Mouse (Mus musculus) midbrain, embryonic 12.5 days (tissue): ENCODE results near the gene Olfr1161. TPM values are rescaled to one million over a fixed set of nuclear protein-coding genes. Genes with fewer than 3 reads are reported as not detected.
"Not testable (repeated sequence)": the region's sequence is repeated elsewhere in the genome, so short reads cannot be mapped to it uniquely, and the experiment has no call there.

Experiments used
- ATAC-seq: fragments of 200-750 bp; cut with Nextera tagmentation; 2 replicates; pipeline ENCODE4 v1.8.0; 2017; ENCODE audit warnings: low read depth, moderate TSS enrichment, moderate library complexity; ENCODE audit not compliant: low FRiP score
- H3K27ac ChIP-seq: fragments of 300-500 bp; sonication (generic); replicated peaks from 2 replicates; pipeline ENCODE4 v1.5.1; 2016; ENCODE audit warnings: mild to moderate bottlenecking
- H3K27me3 ChIP-seq: fragments of 300-500 bp; sonication (generic); 2 replicates; pipeline ENCODE4 v1.6.1; 2016; ENCODE audit warnings: mild to moderate bottlenecking
- H3K36me3 ChIP-seq: fragments of 300-500 bp; sonication (generic); 2 replicates; pipeline ENCODE4 v1.6.1; 2016
- H3K4me1 ChIP-seq: fragments of 300-500 bp; sonication (generic); 2 replicates; pipeline ENCODE4 v1.6.1; 2016
- H3K4me2 ChIP-seq: fragments of 300-500 bp; sonication (generic); replicated peaks from 2 replicates; pipeline ENCODE4 v1.6.1; 2016; ENCODE audit warnings: mild to moderate bottlenecking, moderate library complexity
- H3K4me3 ChIP-seq: fragments of 300-500 bp; sonication (generic); 2 replicates; pipeline ENCODE4 v1.5.1; 2016; ENCODE audit warnings: mild to moderate bottlenecking
- H3K9ac ChIP-seq: fragments of 300-500 bp; sonication (generic); replicated peaks from 2 replicates; pipeline ENCODE4 v1.6.1; 2016; ENCODE audit warnings: mild to moderate bottlenecking, moderate library complexity
- H3K9me3 ChIP-seq: fragments of 300-500 bp; sonication (generic); 2 replicates; pipeline ENCODE4 v1.6.1; 2016; ENCODE audit warnings: mild to moderate bottlenecking
- WGBS: fragments of 180-500 bp; shearing (Covaris S2); methylation state at CpG from one replicate; pipeline ENCODE4 v1.1.7; 2016; 5-methylcytosine and 5-hydroxymethylcytosine counted together
- polyA plus RNA-seq: library from polyadenylated mRNA; unstranded; fragments of >200 nt; fragmentation: Nextera tagmentation; extraction: Ambion mirVana; gene quantifications from 2 replicates; pipeline ENCODE4 v1.2.1, GENCODE M21; 2016

The Olfr1161 gene
- polyA plus RNA-seq: not detected in 2 replicates

- H3K9me3 ChIP-seq, H3K4me2 ChIP-seq, H3K4me1 ChIP-seq, H3K4me3 ChIP-seq, ATAC-seq, H3K27ac ChIP-seq, H3K9ac ChIP-seq, H3K27me3 ChIP-seq, H3K36me3 ChIP-seq: not testable (repeated sequence)
- WGBS: 87% methylated on average over 1 of the region's 1 CpGs
Measured at GRCm38 (mm10) chr2:88022474-88022873, at the start of gene Olfr1161. Gene Olfr1161, plus strand, starts transcription at chr2:88022774.

- 69% methylated on average over 3 of the region's 3 CpGs for WGBS
- H3K4me1 ChIP-seq: no peaks in the 10 kb centered on the region
Measured at GRCm38 (mm10) chr2:87974563-87974962, 48.0 kb upstream of the Olfr1161 start, which contains the start of gene Olfr74. Gene Olfr74, minus strand, starts transcription at chr2:87974663.

GRCm38 (mm10) chr2:87989813-87990212, 32.8 kb upstream of the Olfr1161 start, which contains the start of gene Olfr1158:
Gene Olfr1158, plus strand, starts transcription at chr2:87990113.
- Histone ChIP-seq H3K9ac (no peak within 1 kb of the TSS), H3K27ac (no peak within 1 kb of the TSS)
- ATAC-seq: no peak

More at GRCm38 (mm10) chr2:87974563-87974962, 48.0 kb upstream of the Olfr1161 start, which contains the start of gene Olfr74:
- Histone ChIP-seq H3K36me3 (no peaks in the 10 kb centered on the region), H3K9me3 (no peaks in the 10 kb centered on the region), H3K9ac (no peak within 1 kb of the TSS), H3K4me3 (no peak within 1 kb of the TSS), H3K27me3 (no peaks in the 10 kb centered on the region), H3K4me2 (no peak within 1 kb of the TSS), H3K27ac (no peak within 1 kb of the TSS)
- no peak for ATAC-seq

GRCm38 (mm10) chr2:88007515-88008318, 14.9 kb upstream of the Olfr1161 start, which contains the start of gene Olfr1160:
Gene Olfr1160, minus strand, starts transcription at chr2:88008268.
- Histone ChIP-seq H3K4me2 (no peak within 1 kb of the TSS), H3K9me3 (no peaks in the 10 kb centered on the region), H3K27ac (no peak within 1 kb of the TSS), H3K36me3 (no peaks in the 10 kb centered on the region), H3K27me3 (no peaks in the 10 kb centered on the region), H3K4me3 (no peak within 1 kb of the TSS), H3K4me1 (no peaks in the 10 kb centered on the region), H3K9ac (no peak within 1 kb of the TSS)
- ATAC-seq: no peak

More at GRCm38 (mm10) chr2:87989813-87990212, 32.8 kb upstream of the Olfr1161 start, which contains the start of gene Olfr1158:
- no peaks in the 10 kb centered on the region for H3K4me1 ChIP-seq
- H3K36me3 ChIP-seq: no peaks in the 10 kb centered on the region
- no peak within 1 kb of the TSS for H3K4me3 ChIP-seq
- no peak within 1 kb of the TSS for H3K4me2 ChIP-seq
- no peaks in the 10 kb centered on the region for H3K9me3 ChIP-seq
- H3K27me3 ChIP-seq: no peaks in the 10 kb centered on the region

- H3K27me3 ChIP-seq: no peaks in the 10 kb centered on the region
- no peak within 1 kb of the TSS for H3K4me3 ChIP-seq
- no peaks in the 10 kb centered on the region for H3K4me1 ChIP-seq
- no peak within 1 kb of the TSS for H3K9ac ChIP-seq
- no peaks in the 10 kb centered on the region for H3K9me3 ChIP-seq
- no peak for ATAC-seq
- no peak within 1 kb of the TSS for H3K4me2 ChIP-seq
- no peak within 1 kb of the TSS for H3K27ac ChIP-seq
- no peaks in the 10 kb centered on the region for H3K36me3 ChIP-seq
Measured at GRCm38 (mm10) chr2:88037599-88037998, 15.0 kb downstream of the Olfr1161 start, which contains the start of gene Olfr73. Gene Olfr73, minus strand, starts transcription at chr2:88037699.

- H3K9me3 ChIP-seq: no peaks in the 10 kb centered on the region
- H3K27ac ChIP-seq: no peak within 1 kb of the TSS
- no peaks in the 10 kb centered on the region for H3K4me1 ChIP-seq
- H3K4me2 ChIP-seq: no peak within 1 kb of the TSS
- H3K36me3 ChIP-seq: no peaks in the 10 kb centered on the region
- H3K27me3 ChIP-seq: no peaks in the 10 kb centered on the region
- H3K9ac ChIP-seq: no peak within 1 kb of the TSS
- WGBS: 87% methylated on average over 1 of the region's 1 CpGs
- no peak within 1 kb of the TSS for H3K4me3 ChIP-seq
- no peak for ATAC-seq
Measured at GRCm38 (mm10) chr2:88051029-88051428, 28.5 kb downstream of the Olfr1161 start, which contains the start of gene Olfr1162. Gene Olfr1162, minus strand, starts transcription at chr2:88051129.

GRCm38 (mm10) chr2:88063587-88063986, 41.0 kb downstream of the Olfr1161 start:
- Histone ChIP-seq H3K4me3 (no peak overlapping the region), H3K4me1 (no peaks in the 10 kb centered on the region), H3K27me3 (no peaks in the 10 kb centered on the region), H3K4me2 (no peak overlapping the region), H3K9ac (no peak overlapping the region), H3K9me3 (0 out of 2 replicates have a peak, but pooled peaks cover 4% of the 10 kb centered on the region), H3K27ac (no peak overlapping the region), H3K36me3 (no peaks in the 10 kb centered on the region)
- no peak for ATAC-seq
- 95% methylated on average over 2 of the region's 2 CpGs for WGBS

GRCm38 (mm10) chr2:88071730-88072129, 49.2 kb downstream of the Olfr1161 start, which contains the start of gene Olfr1163:
Gene Olfr1163, minus strand, starts transcription at chr2:88071830.
- H3K4me3 ChIP-seq: no peak within 1 kb of the TSS
- no peak within 1 kb of the TSS for H3K27ac ChIP-seq
- ATAC-seq: no peak

More at GRCm38 (mm10) chr2:88071730-88072129, 49.2 kb downstream of the Olfr1161 start, which contains the start of gene Olfr1163:
- Histone ChIP-seq H3K4me2 (no peak within 1 kb of the TSS), H3K9ac (no peak within 1 kb of the TSS), H3K27me3 (no peaks in the 10 kb centered on the region), H3K36me3 (no peaks in the 10 kb centered on the region), H3K4me1 (no peaks in the 10 kb centered on the region), H3K9me3 (no peaks in the 10 kb centered on the region)

Other genes with a start within 250 kb of the Olfr1161 start
- not detected in 2 replicates for gene Olfr152, start 243.3 kb upstream of the Olfr1161 start, polyA plus RNA-seq
- gene Olfr1143, start 222.2 kb upstream of the Olfr1161 start, polyA plus RNA-seq: not detected in 2 replicates
- gene Olfr1145, start 213.0 kb upstream of the Olfr1161 start, polyA plus RNA-seq: not detected in 2 replicates
- gene Olfr1148, start 192.2 kb upstream of the Olfr1161 start, polyA plus RNA-seq: not detected in 2 replicates
- gene Olfr1150-ps1, start 178.8 kb upstream of the Olfr1161 start, polyA plus RNA-seq: not detected in 2 replicates
- gene Olfr1151, start 166.9 kb upstream of the Olfr1161 start, polyA plus RNA-seq: not detected in 2 replicates
- gene Olfr1152, start 156.3 kb upstream of the Olfr1161 start, polyA plus RNA-seq: not detected in 2 replicates
- not detected in 2 replicates for gene Olfr1153, start 127.8 kb upstream of the Olfr1161 start, polyA plus RNA-seq
- not detected in 2 replicates for gene Olfr1154, start 117.6 kb upstream of the Olfr1161 start, polyA plus RNA-seq
- gene Olfr1155, start 77.6 kb upstream of the Olfr1161 start, polyA plus RNA-seq: not detected in 2 replicates
- gene Olfr1156, start 69.7 kb upstream of the Olfr1161 start, polyA plus RNA-seq: not detected in 2 replicates
- not detected in 2 replicates for gene Olfr1157, start 54.5 kb upstream of the Olfr1161 start, polyA plus RNA-seq
- not detected in 2 replicates for gene Olfr74, start 48.1 kb upstream of the Olfr1161 start, polyA plus RNA-seq
- not detected in 2 replicates for gene Olfr1158, start 32.7 kb upstream of the Olfr1161 start, polyA plus RNA-seq
- not detected in 2 replicates for gene Olfr1160, start 14.5 kb upstream of the Olfr1161 start, polyA plus RNA-seq
- gene Olfr73, start 14.9 kb downstream of the Olfr1161 start, polyA plus RNA-seq: not detected in 2 replicates
- not detected in 2 replicates for gene Olfr1162, start 28.4 kb downstream of the Olfr1161 start, polyA plus RNA-seq
- not detected in 2 replicates for gene Olfr1163, start 49.1 kb downstream of the Olfr1161 start, polyA plus RNA-seq
- not detected in 2 replicates for gene Olfr1164, start 71.2 kb downstream of the Olfr1161 start, polyA plus RNA-seq
- not detected in 2 replicates for gene Olfr1166, start 105.5 kb downstream of the Olfr1161 start, polyA plus RNA-seq
- gene Olfr1167, start 132.4 kb downstream of the Olfr1161 start, polyA plus RNA-seq: not detected in 2 replicates
- gene Olfr1168, start 159.1 kb downstream of the Olfr1161 start, polyA plus RNA-seq: not detected in 2 replicates
- not detected in 2 replicates for gene Olfr1170, start 205.6 kb downstream of the Olfr1161 start, polyA plus RNA-seq